Mouse (Mus musculus) bone marrow, adult 2 months (tissue): ENCODE results near the gene Ttc19.

Experiments used
- CTCF ChIP-seq: fragments of 200-500 bp; IDR thresholded peaks from 2 replicates; pipeline ENCODE4 v1.5.1; 2011; ENCODE audit warnings: low read length, control low read depth; ENCODE audit not compliant: control insufficient read depth, insufficient read depth
- POLR2A ChIP-seq: fragments of 200-500 bp; IDR thresholded peaks from 2 replicates; pipeline ENCODE4 v1.6.1; 2011; ENCODE audit warnings: low read depth, mild to moderate bottlenecking, control low read depth, low read length, borderline replicate concordance; ENCODE audit not compliant: control insufficient read depth

- TF ChIP-seq CTCF (no peak), POLR2A (no peak)
These were observed 17.6 kb downstream of the Ttc19 start for GRCm38 (mm10) chr11:62298883-62299282.
